Mouse (Mus musculus) kidney, adult 2 months (tissue): Measurements from ENCODE around the gene Abtb2. TPM values are rescaled to one million over a fixed set of nuclear protein-coding genes. Genes with fewer than 3 reads are reported as not detected.
A peak's percentile ranks its signal among the peaks of the same experiment; 100 is the strongest.

Experiments
- DNase-seq: peaks from one replicate; pipeline ENCODE4 v3.0.0; 2021
- H3K27ac ChIP-seq: fragments of 200-500 bp; 2 replicates; pipeline ENCODE4 v1.5.1; 2012; ENCODE audit warnings: low read depth, low read length, control low read depth, inconsistent platforms; ENCODE audit not compliant: insufficient read depth
- H3K27me3 ChIP-seq: fragments of 200-500 bp; replicated peaks from 2 replicates; pipeline ENCODE4 v1.6.1; 2012; ENCODE audit warnings: mild to moderate bottlenecking, moderate library complexity, low read length, inconsistent platforms; ENCODE audit not compliant: control insufficient read depth, insufficient read depth
- H3K36me3 ChIP-seq: fragments of 200-500 bp; 2 replicates; pipeline ENCODE4 v1.6.1; 2012; ENCODE audit warnings: mild to moderate bottlenecking, moderate library complexity, low read length, inconsistent platforms; ENCODE audit not compliant: control insufficient read depth, insufficient read depth
- H3K4me1 ChIP-seq: fragments of 200-500 bp; 2 replicates; pipeline ENCODE4 v1.6.1; 2011; ENCODE audit warnings: low read length; ENCODE audit not compliant: control insufficient read depth, insufficient read depth
- H3K4me3 ChIP-seq: fragments of 200-500 bp; 2 replicates; pipeline ENCODE4 v1.5.1; 2011; ENCODE audit warnings: mild to moderate bottlenecking, low read depth, low read length, control low read depth; ENCODE audit not compliant: insufficient read depth
- CTCF ChIP-seq: fragments of 200-500 bp; conservative IDR thresholded peaks from 2 replicates; pipeline ENCODE4 v1.5.1; 2011; ENCODE audit warnings: low read depth, mild to moderate bottlenecking, control low read depth, low read length, moderate library complexity, mixed read lengths; ENCODE audit not compliant: insufficient read depth, insufficient read length
- POLR2A ChIP-seq: fragments of 200-500 bp; IDR thresholded peaks from one replicate; pipeline ENCODE4 v1.6.1; 2011; ENCODE audit warnings: low read depth, low read length, control low read depth
- WGBS: fragments of 180-500 bp; shearing (Covaris S2); methylation state at CpG from one replicate; pipeline ENCODE4 v1.1.7; 2018; 5-methylcytosine and 5-hydroxymethylcytosine counted together
- polyA plus RNA-seq: library from polyadenylated mRNA; depleted of rRNA; stranded (reverse); fragments of >200 nt; gene quantifications from 2 replicates; pipeline ENCODE4 v1.2.3, GENCODE M21; 2012

Abtb2 gene
- polyA plus RNA-seq, 1 experiment: 11.6 TPM

DNA sequence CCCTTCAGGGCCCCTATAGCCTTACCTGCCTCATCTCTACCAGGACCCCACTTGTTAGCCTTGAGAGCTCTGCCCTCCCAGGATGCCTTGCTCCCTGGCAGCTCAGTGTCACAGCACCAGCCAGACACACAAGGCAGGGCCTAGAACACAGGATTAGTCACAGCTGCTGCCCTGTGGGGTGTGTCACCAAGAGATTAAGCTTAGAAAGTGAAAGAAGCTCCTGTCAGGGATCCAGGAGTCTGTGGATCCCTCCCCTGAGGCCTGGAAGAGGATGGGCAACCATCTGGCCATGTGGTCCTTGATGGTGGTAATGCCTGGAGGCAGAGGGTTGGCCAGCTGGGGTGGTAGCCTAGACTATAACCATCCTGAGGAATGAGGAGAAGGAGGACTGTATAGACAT, 121.0 kb downstream of the Abtb2 start:
- Histone ChIP-seq H3K36me3 (no peaks in the 10 kb centered on the region), H3K4me3 (no peak overlapping the region)

DNA sequence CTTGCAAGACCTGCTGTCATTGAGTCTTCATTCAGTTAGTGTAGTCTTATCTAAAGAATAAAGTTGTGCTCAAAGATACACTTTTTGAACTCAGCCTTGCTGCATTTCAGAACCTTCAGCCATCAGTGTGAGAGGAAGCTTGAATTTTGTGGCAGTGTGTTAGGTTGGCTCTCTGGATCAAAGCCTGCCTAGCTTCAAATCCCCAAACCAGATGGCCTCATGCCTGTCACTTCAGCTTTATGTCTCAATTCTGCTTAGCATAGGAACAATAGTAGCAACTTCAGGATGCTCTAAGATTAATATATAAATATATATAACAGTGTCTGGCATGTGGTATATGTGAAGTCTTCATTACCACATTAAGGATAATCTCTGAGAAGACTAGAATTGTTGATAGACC, 121.8 kb downstream of the Abtb2 start:
- no peaks in the 10 kb centered on the region for H3K27me3 ChIP-seq
- no peaks in the 10 kb centered on the region for H3K36me3 ChIP-seq
- TF ChIP-seq CTCF: no peak
- H3K27ac ChIP-seq: no peak overlapping the region
- DNase-seq: no peak
- peaks cover 1% of the 10 kb centered on the region; the same call in 1 of the 2 replicates for H3K4me1 ChIP-seq
- no peak overlapping the region for H3K4me3 ChIP-seq

More for the DNA sequence above, 121.0 kb downstream of the Abtb2 start:
- no peak for TF ChIP-seq CTCF
- no peak for TF ChIP-seq POLR2A
- Histone ChIP-seq H3K27me3 (no peaks in the 10 kb centered on the region), H3K27ac (no peak overlapping the region), H3K4me1 (peaks cover 4% of the 10 kb centered on the region; the same call in 1 of the 2 replicates)
- no peak for DNase-seq

DNA sequence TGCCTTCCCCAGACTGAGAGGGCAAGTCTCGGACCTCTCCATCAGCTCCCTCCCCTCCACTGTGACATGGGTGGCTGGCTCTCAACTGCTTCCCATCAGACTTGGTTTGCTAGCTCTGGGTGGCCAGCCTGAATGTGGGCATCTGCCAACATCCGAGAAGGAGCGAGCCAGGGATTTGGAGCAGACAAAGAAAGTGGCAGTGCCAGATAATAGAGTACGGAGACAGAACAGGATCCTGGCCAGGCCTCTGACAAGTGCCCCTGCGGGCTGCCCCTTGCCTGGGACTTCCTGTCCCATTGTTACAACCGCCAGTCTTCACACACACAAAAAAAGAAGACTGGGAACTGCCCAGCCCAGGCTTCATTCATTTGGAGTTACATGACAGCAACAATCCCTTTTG, 124.3 kb downstream of the Abtb2 start:
- WGBS: 40% methylated on average over 6 of the region's 6 CpGs
- DNase-seq: peak; percentile 28
- no peak overlapping the region for H3K4me3 ChIP-seq

DNA sequence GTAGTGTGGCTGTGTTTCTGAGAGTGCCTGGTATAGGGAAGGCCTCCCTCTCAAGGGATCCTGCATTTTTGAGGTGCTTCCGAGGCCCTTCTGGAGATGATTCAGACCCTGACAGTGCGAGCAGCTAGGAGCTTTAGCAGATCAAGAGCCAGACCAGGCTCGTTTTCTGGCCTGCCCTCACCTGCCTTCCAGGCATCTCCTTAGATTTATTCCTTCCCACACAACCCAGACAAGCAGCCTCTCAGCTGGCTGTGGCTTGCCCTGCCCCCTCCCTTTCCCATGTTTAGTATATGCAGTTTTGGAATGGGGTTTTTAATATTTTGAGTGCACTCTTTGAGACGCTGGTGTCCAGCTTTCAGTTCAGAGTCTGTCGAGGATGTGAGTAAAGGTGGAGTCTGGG, 124.7 kb downstream of the Abtb2 start:
- Histone ChIP-seq H3K4me1 (no peaks in the 10 kb centered on the region), H3K36me3 (no peaks in the 10 kb centered on the region), H3K27me3 (no peaks in the 10 kb centered on the region), H3K27ac (no peak overlapping the region), H3K4me3 (no peak overlapping the region)
- 57% methylated on average over 5 of the region's 5 CpGs for WGBS
- TF ChIP-seq POLR2A: no peak
- no peak for TF ChIP-seq CTCF
- no peak for DNase-seq

More for the DNA sequence above, 124.3 kb downstream of the Abtb2 start:
- TF ChIP-seq POLR2A (no peak), CTCF (no peak)
- H3K27me3 ChIP-seq: no peaks in the 10 kb centered on the region
- H3K36me3 ChIP-seq: no peaks in the 10 kb centered on the region
- H3K27ac ChIP-seq: no peak overlapping the region
- no peaks in the 10 kb centered on the region for H3K4me1 ChIP-seq

DNA sequence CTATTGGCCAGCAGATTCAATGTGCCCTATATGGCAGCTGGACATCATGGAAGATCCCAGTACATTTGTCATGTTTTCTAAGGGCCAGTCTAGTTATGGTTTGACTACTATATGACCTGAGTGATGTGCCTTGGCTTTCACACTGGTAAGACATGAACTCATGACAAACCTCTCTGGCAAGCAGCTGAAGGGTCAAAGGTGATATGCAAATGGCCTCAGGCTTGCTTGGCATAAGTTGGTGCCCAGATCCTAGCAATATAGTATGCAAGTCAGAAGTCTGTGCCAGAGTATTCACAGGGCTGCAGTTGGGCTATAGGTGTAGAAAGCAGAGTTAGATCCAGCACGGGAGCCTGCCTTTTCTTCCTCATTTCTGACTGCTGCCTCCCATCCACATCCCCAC, 125.2 kb downstream of the Abtb2 start:
- H3K27ac ChIP-seq: no peak overlapping the region
- no peaks in the 10 kb centered on the region for H3K27me3 ChIP-seq
- TF ChIP-seq CTCF: no peak
- no peak for TF ChIP-seq POLR2A
- peak; percentile 37 for DNase-seq
- WGBS: 91% methylated on average over 1 of the region's 1 CpGs
- H3K4me1 ChIP-seq: no peaks in the 10 kb centered on the region; the same call in 1 of the 2 replicates
- H3K4me3 ChIP-seq: no peak overlapping the region
- no peaks in the 10 kb centered on the region for H3K36me3 ChIP-seq

DNA sequence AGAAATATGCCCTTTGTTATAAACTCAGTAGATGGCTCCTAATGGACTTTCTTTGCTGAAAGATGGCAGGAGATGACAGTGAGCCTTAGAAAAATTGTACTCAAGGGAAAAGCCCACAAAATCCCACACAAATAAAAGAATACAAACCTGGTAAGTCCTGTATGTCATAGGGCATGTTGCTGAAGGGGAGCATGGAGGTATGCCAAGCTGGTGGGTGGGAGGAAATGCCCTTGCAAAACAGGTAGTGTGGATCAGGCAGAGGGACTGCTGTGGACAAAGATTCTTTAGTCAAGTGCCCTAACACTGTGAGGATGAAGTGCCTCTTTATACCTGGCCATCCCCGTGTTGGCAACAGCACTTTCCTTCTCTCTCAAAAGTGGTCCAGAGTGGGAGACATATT, 126.7 kb downstream of the Abtb2 start:
- Histone ChIP-seq H3K27ac (no peak overlapping the region), H3K4me1 (no peaks in the 10 kb centered on the region; the same call in 1 of the 2 replicates), H3K4me3 (no peak overlapping the region), H3K36me3 (no peaks in the 10 kb centered on the region), H3K27me3 (no peaks in the 10 kb centered on the region)
- TF ChIP-seq CTCF: no peak
- no peak for TF ChIP-seq POLR2A
- DNase-seq: no peak
- 100% methylated on average over 1 of the region's 1 CpGs for WGBS

DNA sequence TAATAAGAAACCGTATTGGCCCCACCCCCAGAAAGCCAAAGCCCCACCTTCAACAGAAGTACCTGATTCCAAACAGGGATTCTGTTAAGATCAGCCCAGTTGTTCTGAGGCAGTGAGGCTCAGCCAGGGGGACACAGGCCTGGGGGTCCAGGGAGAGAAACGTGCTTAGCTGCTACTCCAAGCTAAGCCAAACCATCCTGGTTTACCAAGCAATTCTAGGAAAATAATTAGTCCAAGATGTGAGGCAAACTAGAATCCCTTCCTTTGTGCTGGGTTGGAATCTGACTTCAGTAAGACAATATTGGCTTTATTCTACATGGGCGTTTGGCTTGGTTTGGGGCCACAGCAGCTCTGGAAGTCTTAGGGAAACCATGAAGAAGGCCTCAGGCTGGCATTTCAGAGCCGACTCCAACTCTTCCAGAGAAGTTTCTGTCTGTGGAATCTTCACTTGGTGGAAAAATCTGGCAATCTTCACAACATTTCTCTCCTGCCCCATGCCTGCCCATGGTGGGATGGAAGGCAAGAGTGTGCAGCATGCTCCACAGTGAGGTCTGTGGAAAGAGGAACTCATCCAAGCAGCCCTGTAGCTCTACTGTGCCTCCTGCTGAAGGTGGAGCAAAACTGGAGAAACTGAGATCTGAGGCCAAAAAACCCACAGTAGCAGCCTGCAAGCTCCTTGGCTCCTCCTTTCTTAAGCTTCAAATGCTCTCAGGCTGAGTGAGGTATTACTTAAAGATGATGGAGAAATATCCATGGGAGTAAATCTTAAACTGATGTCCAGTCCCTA, 128.9 kb downstream of the Abtb2 start:
- H3K27me3 ChIP-seq: no peaks in the 10 kb centered on the region
- 93% methylated on average over 4 of the region's 4 CpGs for WGBS
- no peak for TF ChIP-seq POLR2A
- TF ChIP-seq CTCF: no peak
- no peak overlapping the region for H3K27ac ChIP-seq
- no peaks in the 10 kb centered on the region; the same call in 1 of the 2 replicates for H3K4me1 ChIP-seq
- no peak for DNase-seq
- no peak overlapping the region for H3K4me3 ChIP-seq
- no peaks in the 10 kb centered on the region for H3K36me3 ChIP-seq

DNA sequence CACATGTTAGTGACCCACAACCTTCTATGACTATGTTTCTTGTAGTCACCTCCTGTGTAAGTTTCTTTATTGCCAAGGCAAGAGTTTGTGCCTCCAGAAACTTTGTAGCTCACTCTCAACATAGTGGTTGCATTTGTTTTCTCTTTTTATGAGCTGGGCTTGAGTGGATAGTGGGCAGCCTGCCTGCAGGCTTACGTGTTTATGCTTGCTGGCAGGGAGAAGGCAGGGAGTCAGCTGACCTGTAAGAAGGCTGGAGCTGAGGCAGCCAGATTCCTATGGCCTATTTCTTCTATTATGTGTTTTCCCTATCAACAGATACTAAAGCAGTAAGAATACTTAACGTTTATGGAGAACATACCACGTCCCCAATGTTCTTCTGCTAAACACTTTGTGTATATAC, 130.1 kb downstream of the Abtb2 start:
- 46% methylated on average over 3 of the region's 3 CpGs for WGBS

More for the DNA sequence above, 130.1 kb downstream of the Abtb2 start:
- Histone ChIP-seq H3K4me3 (no peak overlapping the region), H3K36me3 (no peaks in the 10 kb centered on the region), H3K27me3 (no peaks in the 10 kb centered on the region), H3K4me1 (no peaks in the 10 kb centered on the region; the same call in 1 of the 2 replicates), H3K27ac (no peak overlapping the region)
- peak; percentile 68 for DNase-seq
- no peak for TF ChIP-seq CTCF
